Mouse (Mus musculus) spleen, adult 2 months (tissue): ENCODE measurements around the gene Gm45234.
"Not testable (repeated sequence)": the region's sequence is repeated elsewhere in the genome, so short reads cannot be mapped to it uniquely, and the experiment has no call there.

Source experiments
- CTCF ChIP-seq: fragments of 200-500 bp; IDR thresholded peaks from 2 replicates; pipeline ENCODE4 v1.5.1; 2011; ENCODE audit warnings: mild to moderate bottlenecking, inconsistent platforms; ENCODE audit not compliant: insufficient read depth, insufficient read length, insufficient replicate concordance; ENCODE audit errors: extremely low read depth
- POLR2A ChIP-seq: fragments of 200-500 bp; IDR thresholded peaks from 2 replicates; pipeline ENCODE4 v1.6.1; 2011; ENCODE audit warnings: low read depth, low read length, inconsistent platforms

DNA sequence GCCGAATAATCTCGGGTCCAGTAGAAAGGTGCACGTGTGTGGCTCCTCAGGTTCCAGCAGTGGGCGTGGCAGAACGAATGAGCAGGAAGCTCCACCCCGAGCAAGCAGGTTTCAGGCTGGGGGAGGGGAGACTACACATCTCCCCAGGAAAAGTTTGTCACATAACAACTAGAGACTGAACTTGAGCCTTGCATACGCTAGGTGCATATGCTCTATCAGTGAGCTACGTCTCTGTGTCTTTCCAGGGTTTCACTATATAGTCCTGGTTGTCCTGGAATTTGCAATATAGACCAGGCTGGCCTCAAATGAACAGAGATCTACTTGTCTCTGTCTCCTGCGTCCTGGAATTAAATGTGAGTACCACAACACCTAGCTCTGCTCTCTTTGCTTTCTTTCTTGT lies 46.6 kb upstream of the Gm45234 start:
- TF ChIP-seq POLR2A, CTCF: not testable (repeated sequence)
